Mouse (Mus musculus) retina, postnatal 7 days (tissue): ENCODE results near the gene Hoxa4.

Experiments
- DNase-seq: peaks from one replicate; pipeline ENCODE4 v3.0.0-alpha.2; 2012; ENCODE audit warnings: low read depth, low spot score

The Hoxa4 gene

GRCm38 (mm10) chr6:52180213-52180710 is 11.3 kb downstream of the Hoxa4 start:
- no peak for DNase-seq

- no peak for DNase-seq
Measured at GRCm38 (mm10) chr6:52179690-52180089, 11.9 kb downstream of the Hoxa4 start.

- DNase-seq, result no peak
Measured at GRCm38 (mm10) chr6:52178918-52179665, 12.5 kb downstream of the Hoxa4 start.

- no peak for DNase-seq
Measured at GRCm38 (mm10) chr6:52177806-52178205, 13.7 kb downstream of the Hoxa4 start.

- DNase-seq, result no peak
Measured at GRCm38 (mm10) chr6:52177061-52177735, 14.4 kb downstream of the Hoxa4 start, which contains the start of gene 5730596B20Rik. 5730596B20Rik (plus strand) TSS chr6:52177498.

- no peak for DNase-seq
Measured at GRCm38 (mm10) chr6:52176391-52176790, 15.2 kb downstream of the Hoxa4 start.

- no peak for DNase-seq
Measured at GRCm38 (mm10) chr6:52175864-52176263, 15.7 kb downstream of the Hoxa4 start.

GRCm38 (mm10) chr6:52174968-52175751 is 16.4 kb downstream of the Hoxa4 start:
- DNase-seq, result no peak

GRCm38 (mm10) chr6:52173648-52174047 is 17.9 kb downstream of the Hoxa4 start:
- DNase-seq, result no peak

GRCm38 (mm10) chr6:52172501-52172900 is 19.1 kb downstream of the Hoxa4 start:
- no peak for DNase-seq

- DNase-seq, result no peak
Measured at GRCm38 (mm10) chr6:52171938-52172337, 19.6 kb downstream of the Hoxa4 start.

- no peak for DNase-seq
Measured at GRCm38 (mm10) chr6:52171331-52171730, 20.2 kb downstream of the Hoxa4 start.

GRCm38 (mm10) chr6:52170898-52171223 is 20.7 kb downstream of the Hoxa4 start:
- DNase-seq, result no peak

- no peak for DNase-seq
Measured at GRCm38 (mm10) chr6:52170166-52170897, 21.2 kb downstream of the Hoxa4 start.

- no peak for DNase-seq
Measured at GRCm38 (mm10) chr6:52169499-52170165, 21.9 kb downstream of the Hoxa4 start.

GRCm38 (mm10) chr6:52168191-52169055 is 23.1 kb downstream of the Hoxa4 start:
- DNase-seq, result no peak

- no peak for DNase-seq
Measured at GRCm38 (mm10) chr6:52167736-52168161, 23.8 kb downstream of the Hoxa4 start.

- no peak for DNase-seq
Measured at GRCm38 (mm10) chr6:52167176-52167575, 24.4 kb downstream of the Hoxa4 start.

- no peak for DNase-seq
Measured at GRCm38 (mm10) chr6:52166431-52167077, 25.0 kb downstream of the Hoxa4 start.
